ENCODE assay signal across 10 mouse cellular contexts in genomic region chr11:48808737-48809433, GRCm38 (mm10). TPM values are rescaled to one million over a fixed set of nuclear protein-coding genes. Genes with fewer than 3 reads are reported as not detected.
DNase-seq lines count a peak whose midpoint lies in the region; ATAC-seq and TF ChIP-seq lines count a peak whose summit lies in the region.
"Had no signal": no experiment of that assay in that cellular context is flagged by ENCODE, and none has a peak within 500 bp of the region (broad histone marks: within the 10 kb centered on the region; RNA-seq: fewer than 3 reads in every experiment).

No protein-coding gene starts in this region.

- H3K36me3 ChIP-seq in midbrain, embryonic 10.5 days: peaks cover 99% of the 10 kb centered on the region
- peaks cover 98% of the 10 kb centered on the region for H3K36me3 ChIP-seq in midbrain, embryonic 14.5 days (ENCODE audit: control insufficient read depth, insufficient read depth, low read length)
- peaks cover 87% of the 10 kb centered on the region for H3K36me3 ChIP-seq in forebrain, postnatal 0 days (ENCODE audit: insufficient read depth)
- H3K36me3 ChIP-seq in myocyte (ENCODE audit: control insufficient read depth, insufficient read depth): peaks cover 57% of the 10 kb centered on the region

- H3K4me3 ChIP-seq in midbrain, embryonic 10.5 days: peak overlapping the region; percentile 21; the same call in 1 of the 2 replicates
- no peak overlapping the region for H3K4me3 ChIP-seq in midbrain, embryonic 14.5 days (replicated peaks; ENCODE audit: low read depth, low read length)
- no peak overlapping the region for H3K4me3 ChIP-seq in forebrain, postnatal 0 days (ENCODE audit: low read depth, low read length)
- no peak overlapping the region for H3K4me3 ChIP-seq in myocyte
- H3K4me3 ChIP-seq: embryonic facial prominence, embryonic 12.5 days had no signal

- H3K27ac ChIP-seq in midbrain, embryonic 10.5 days (replicated peaks): no peak overlapping the region
- H3K27ac ChIP-seq in midbrain, embryonic 14.5 days (replicated peaks; ENCODE audit: low read depth, low read length): no peak overlapping the region
- H3K27ac ChIP-seq in forebrain, postnatal 0 days (ENCODE audit: low read depth, low read length): 0 out of 2 replicates have a peak overlapping the region, but pooled peaks have one; percentile 2

- no peaks in the 10 kb centered on the region for H3K27me3 ChIP-seq in midbrain, embryonic 10.5 days (ENCODE audit: low read depth, poor library complexity, severe bottlenecking)
- H3K27me3 ChIP-seq in midbrain, embryonic 14.5 days (ENCODE audit: control insufficient read depth, insufficient read depth, low read length): no peaks in the 10 kb centered on the region
- no peaks in the 10 kb centered on the region for H3K27me3 ChIP-seq in forebrain, postnatal 0 days (ENCODE audit: insufficient read depth, low read length)
- no peaks in the 10 kb centered on the region for H3K27me3 ChIP-seq in myocyte (ENCODE audit: control insufficient read depth, insufficient read depth, insufficient read length)
- H3K27me3 ChIP-seq: embryonic facial prominence, embryonic 12.5 days had no signal

- no peak overlapping the region for H3K4me2 ChIP-seq in midbrain, embryonic 14.5 days (ENCODE audit: low read length)
- H3K4me2 ChIP-seq in forebrain, postnatal 0 days (ENCODE audit: low read depth): no peak overlapping the region
- no peak overlapping the region for H3K4me2 ChIP-seq in myocyte (ENCODE audit: low read depth)
- H3K4me2 ChIP-seq: embryonic facial prominence, embryonic 12.5 days had no signal

- ATAC-seq in midbrain, embryonic 14.5 days (ENCODE audit: low FRiP score, low TSS enrichment): no peak
- ATAC-seq in forebrain, postnatal 0 days: peak; percentile 36; the same call in 1 of the 2 replicates

- intact Hi-C loops in heart, postnatal 10 days (cut with DNase I): no loop called here

- H3K9ac ChIP-seq in midbrain, embryonic 14.5 days (replicated peaks; ENCODE audit: low read length): no peak overlapping the region
- no peak overlapping the region for H3K9ac ChIP-seq in forebrain, postnatal 0 days
- H3K9ac ChIP-seq: embryonic facial prominence, embryonic 12.5 days had no signal

- 71% methylated on average over 16 of the region's 16 CpGs for WGBS in midbrain, embryonic 10.5 days
- WGBS in midbrain, embryonic 14.5 days: 67% methylated on average over 16 of the region's 16 CpGs
- 54% methylated on average over 16 of the region's 16 CpGs for WGBS in forebrain, postnatal 0 days

- peak; percentile 71 to 72 for DNase-seq in heart, postnatal 10 days
- no peak for DNase-seq in heart, adult 8-10 months (ENCODE audit: low spot score)
- DNase-seq in midbrain, embryonic 10.5 days (ENCODE audit: low spot score): no peak
- no peak for DNase-seq in midbrain, embryonic 14.5 days
- peak; percentile 12 for DNase-seq in forebrain, postnatal 0 days
- no peak for DNase-seq in adipocyte (ENCODE audit: low spot score)
- no peak for DNase-seq in cerebellum, postnatal 4 days (ENCODE audit: low spot score in 2 of 2)
- DNase-seq: right cerebral cortex, postnatal 4 days had no signal

- no peak for TF ChIP-seq CTCF in forebrain, postnatal 0 days (IDR thresholded peaks at IDR 0.05; ENCODE audit: low read depth)

- H3K79me2 ChIP-seq in myocyte (ENCODE audit: control insufficient read depth, insufficient read depth): peaks cover 9% of the 10 kb centered on the region

- no peaks in the 10 kb centered on the region for H3K9me3 ChIP-seq in midbrain, embryonic 10.5 days (replicated peaks)
- H3K9me3 ChIP-seq in midbrain, embryonic 14.5 days (ENCODE audit: control insufficient read depth, low read length): no peaks in the 10 kb centered on the region
- no peaks in the 10 kb centered on the region for H3K9me3 ChIP-seq in forebrain, postnatal 0 days (ENCODE audit: low read length)
- H3K9me3 ChIP-seq: embryonic facial prominence, embryonic 12.5 days had no signal

- TF ChIP-seq POLR2A in myocyte (IDR thresholded peaks at IDR 0.05; ENCODE audit: insufficient read length, low read depth): peak; percentile 23

- H3ac ChIP-seq in myocyte (ENCODE audit: control insufficient read depth, insufficient read length): no peak overlapping the region

- no peaks in the 10 kb centered on the region for H3K4me1 ChIP-seq in midbrain, embryonic 10.5 days
- H3K4me1 ChIP-seq in midbrain, embryonic 14.5 days (ENCODE audit: control insufficient read depth, insufficient read depth, low read length): 0 out of 2 replicates have a peak, but pooled peaks cover 2% of the 10 kb centered on the region
- H3K4me1 ChIP-seq in forebrain, postnatal 0 days (ENCODE audit: insufficient read depth): no peaks in the 10 kb centered on the region
- H3K4me1 ChIP-seq: embryonic facial prominence, embryonic 12.5 days had no signal

TF ChIP-seq in myocyte, 11 proteins besides CTCF, POLR2A, EP300 and RAD21:
- no peak for TF ChIP-seq TCF3 (IDR thresholded peaks at IDR 0.05; ENCODE audit: insufficient read length, low read depth)
- TF ChIP-seq POLR2AphosphoS2 (IDR thresholded peaks at IDR 0.05; ENCODE audit: insufficient read length, low read depth): peak; percentile 79
- TF ChIP-seq TCF12 (IDR thresholded peaks at IDR 0.05; ENCODE audit: insufficient read depth, poor library complexity, severe bottlenecking): no peak

RNA-seq across cellular contexts. Expression of gene Trim41, which starts 8.3 kb away (rescaled TPM):
- total RNA-seq in heart, postnatal 10 days (2021): 10 to 100 TPM; 27.9 to 30.1 TPM
- 10 to 100 TPM; 22.2 to 28.9 (median 23.8) TPM for total RNA-seq in heart, adult 8-10 months (2022)
- 4.7 and 5.3 TPM in 2 replicates for polyA plus RNA-seq in midbrain, embryonic 10.5 days (2016; fragmentation: Nextera tagmentation; extraction: Ambion mirVana)
- polyA plus RNA-seq in midbrain, embryonic 14.5 days (2014; fragmentation: Nextera tagmentation; extraction: Ambion mirVana): 6.3 and 8.4 TPM in 2 replicates
- 42.2 and 47.1 TPM in 2 replicates for total RNA-seq in forebrain, postnatal 0 days (2014; rRNA removed)
- polyA plus RNA-seq in forebrain, postnatal 0 days (2015; fragmentation: Nextera tagmentation; extraction: Ambion mirVana): 4.4 TPM in 2 replicates
- 31.3 TPM for polyA plus RNA-seq in myocyte (2012; fragmentation: generic; extraction: Trizol)

RNA-seq across cellular contexts. Expression of gene Rack1, which starts 8.8 kb away (rescaled TPM):
- total RNA-seq in heart, postnatal 10 days (2021): 100 to 1,000 TPM; 530 to 563 TPM
- 100 to 1,000 TPM; 385 to 495 (median 425) TPM for total RNA-seq in heart, adult 8-10 months (2022)
- polyA plus RNA-seq in midbrain, embryonic 10.5 days (2016; fragmentation: Nextera tagmentation; extraction: Ambion mirVana): 659 and 788 TPM in 2 replicates
- 505 and 506 TPM in 2 replicates for polyA plus RNA-seq in midbrain, embryonic 14.5 days (2014; fragmentation: Nextera tagmentation; extraction: Ambion mirVana)
- 1,021 and 1,323 TPM in 2 replicates for total RNA-seq in forebrain, postnatal 0 days (2014; rRNA removed)
- 368 and 466 TPM in 2 replicates for polyA plus RNA-seq in forebrain, postnatal 0 days (2015; fragmentation: Nextera tagmentation; extraction: Ambion mirVana)
- polyA plus RNA-seq in myocyte (2012; fragmentation: generic; extraction: Trizol): 2,993 TPM

RNA-seq across cellular contexts. Expression of gene Trim7, which starts 17.1 kb away (rescaled TPM):
- 10 to 100 TPM; 10.1 to 12.8 TPM for total RNA-seq in heart, postnatal 10 days (2021)
- total RNA-seq in heart, adult 8-10 months (2022): 10 to 100 TPM; 15.6 to 31.7 (median 17.5) TPM
- 0.32 and 0.99 TPM in 2 replicates for polyA plus RNA-seq in midbrain, embryonic 10.5 days (2016; fragmentation: Nextera tagmentation; extraction: Ambion mirVana)
- 0.75 and 1.6 TPM in 2 replicates for polyA plus RNA-seq in midbrain, embryonic 14.5 days (2014; fragmentation: Nextera tagmentation; extraction: Ambion mirVana)
- 5.6 and 9.5 TPM in 2 replicates for total RNA-seq in forebrain, postnatal 0 days (2014; rRNA removed)
- polyA plus RNA-seq in forebrain, postnatal 0 days (2015; fragmentation: Nextera tagmentation; extraction: Ambion mirVana): 1.9 and 2.5 TPM in 2 replicates
- 5.4 TPM for polyA plus RNA-seq in myocyte (2012; fragmentation: generic; extraction: Trizol)

RNA-seq across cellular contexts. Expression of gene Gm12184, which starts 17.6 kb away (rescaled TPM):
- 1 to 10 TPM; 2.9 to 5.0 TPM for total RNA-seq in heart, postnatal 10 days (2021)
- total RNA-seq in heart, adult 8-10 months (2022): 1 to 10 TPM; 1.6 to 5.4 (median 3.7) TPM
- polyA plus RNA-seq in midbrain, embryonic 10.5 days (2016; fragmentation: Nextera tagmentation; extraction: Ambion mirVana): 2.1 and 3.2 TPM in 2 replicates
- polyA plus RNA-seq in midbrain, embryonic 14.5 days (2014; fragmentation: Nextera tagmentation; extraction: Ambion mirVana): 3.2 and 4.5 TPM in 2 replicates
- 8.0 and 9.3 TPM in 2 replicates for total RNA-seq in forebrain, postnatal 0 days (2014; rRNA removed)
- 3.7 and 5.0 TPM in 2 replicates for polyA plus RNA-seq in forebrain, postnatal 0 days (2015; fragmentation: Nextera tagmentation; extraction: Ambion mirVana)
- polyA plus RNA-seq in myocyte (2012; fragmentation: generic; extraction: Trizol): 13.2 TPM

Comparison
In these comparisons a context has a peak if more than half of its experiments do, and no peak if none do; other contexts are left out.
1. DNase-seq: peak in heart, postnatal 10 days (2 of 2) and forebrain, postnatal 0 days (single experiment); none in heart, adult 8-10 months (single experiment), midbrain, embryonic 10.5 days (single experiment), midbrain, embryonic 14.5 days (single experiment), adipocyte (single experiment) and cerebellum, postnatal 4 days (0 of 2).